Mouse (Mus musculus): ENCODE measurements around the gene Naa80. TPM values are rescaled to one million over a fixed set of nuclear protein-coding genes. Genes with fewer than 3 reads are reported as not detected.

Gene Naa80
- polyA plus RNA-seq (2015; fragmentation: Nextera tagmentation; extraction: Ambion mirVana) = 16.5 and 19.1 TPM in 2 replicates

DNA sequence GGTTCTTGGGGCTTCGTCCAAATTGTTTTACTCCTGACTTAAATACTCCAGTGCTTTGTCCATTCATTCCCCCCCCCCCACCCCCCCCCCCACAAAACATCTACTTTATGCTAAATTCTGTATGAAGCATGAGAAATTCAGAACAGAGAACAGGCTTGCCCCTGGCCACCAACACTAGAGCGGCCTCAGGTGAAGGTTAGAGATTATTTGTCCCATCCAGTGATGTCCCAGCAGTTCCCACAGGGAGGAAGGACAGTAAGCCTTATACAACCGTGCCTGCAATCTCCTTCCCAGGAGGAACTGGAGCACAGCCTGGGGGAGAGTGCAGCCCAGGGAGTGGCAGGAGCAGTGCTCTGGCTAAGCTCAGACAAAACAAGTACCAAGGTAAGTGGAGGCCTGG, at the start of gene Naa80:
Naa80 (plus strand) TSS at position 301 of the 400 bp plus-strand sequence.
- 81% methylated on average over 3 of the region's 3 CpGs for WGBS
- no peak within 1 kb of the TSS for H3K27ac ChIP-seq
- H3K9me3 ChIP-seq = no peaks in the 10 kb centered on the region
- peak within 1 kb of the TSS; percentile 1; the same call in 1 of the 2 replicates for H3K9ac ChIP-seq (replicated peaks)
- H3K4me1 ChIP-seq (replicated peaks) = peaks cover 50% of the 10 kb centered on the region
- H3K36me3 ChIP-seq = peaks cover 22% of the 10 kb centered on the region
- H3K27me3 ChIP-seq = no peaks in the 10 kb centered on the region
- no peak within 1 kb of the TSS for H3K4me2 ChIP-seq (replicated peaks)
- H3K4me3 ChIP-seq (replicated peaks) = no peak within 1 kb of the TSS
- ATAC-seq = no peak

- under 1% methylated on average over 48 of the region's 48 CpGs for WGBS
- Histone ChIP-seq H3K4me2 (replicated peaks) (peak within 1 kb of the TSS; percentile 100), H3K27ac (peak within 1 kb of the TSS; percentile 71; the same call in 1 of the 2 replicates), H3K9ac (replicated peaks) (peak within 1 kb of the TSS; percentile 96), H3K4me1 (replicated peaks) (peaks cover 37% of the 10 kb centered on the region), H3K9me3 (no peaks in the 10 kb centered on the region), H3K27me3 (no peaks in the 10 kb centered on the region; the same call in 1 of the 2 replicates), H3K36me3 (peaks cover 16% of the 10 kb centered on the region), H3K4me3 (replicated peaks) (peak within 1 kb of the TSS; percentile 89)
- peak; percentile 99 for ATAC-seq
These were observed 44.8 kb upstream of the Naa80 start, which contains the start of gene Tmem115 for GRCm38 (mm10) chr9:107533791-107534407. Gene Tmem115 (plus strand): TSS chr9:107533945.

DNA sequence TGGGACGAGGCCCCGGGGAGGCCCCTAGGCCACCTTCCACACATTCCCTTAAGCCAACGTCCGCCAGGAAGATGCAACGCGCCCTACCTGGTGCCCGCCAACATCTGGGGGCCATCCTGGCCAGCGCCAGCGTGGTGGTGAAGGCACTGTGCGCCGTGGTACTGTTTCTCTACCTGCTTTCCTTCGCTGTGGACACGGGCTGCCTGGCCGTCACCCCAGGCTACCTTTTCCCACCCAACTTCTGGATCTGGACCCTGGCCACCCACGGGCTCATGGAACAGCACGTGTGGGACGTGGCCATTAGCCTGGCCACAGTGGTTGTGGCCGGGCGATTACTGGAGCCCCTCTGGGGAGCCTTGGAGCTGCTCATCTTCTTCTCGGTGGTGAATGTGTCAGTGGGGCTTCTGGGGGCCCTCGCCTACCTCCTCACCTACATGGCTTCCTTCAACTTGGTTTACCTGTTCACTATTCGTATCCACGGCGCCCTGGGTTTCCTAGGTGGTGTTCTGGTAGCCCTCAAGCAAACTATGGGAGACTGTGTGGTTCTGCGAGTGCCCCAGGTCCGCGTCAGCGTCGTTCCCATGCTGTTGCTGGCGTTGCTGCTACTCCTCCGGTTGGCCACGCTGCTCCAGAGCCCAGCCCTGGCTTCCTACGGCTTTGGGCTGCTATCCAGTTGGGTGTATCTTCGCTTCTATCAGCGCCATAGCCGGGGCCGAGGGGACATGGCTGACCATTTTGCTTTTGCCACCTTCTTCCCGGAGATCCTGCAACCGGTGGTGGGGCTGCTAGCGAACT, 44.1 kb upstream of the Naa80 start:
- Histone ChIP-seq H3K9ac (replicated peaks) (peak overlapping the region; percentile 96), H3K27me3 (no peaks in the 10 kb centered on the region; the same call in 1 of the 2 replicates), H3K4me3 (replicated peaks) (peak overlapping the region; percentile 89), H3K4me1 (replicated peaks) (peaks cover 37% of the 10 kb centered on the region), H3K36me3 (peaks cover 23% of the 10 kb centered on the region), H3K9me3 (no peaks in the 10 kb centered on the region), H3K27ac (peak overlapping the region; percentile 71; the same call in 1 of the 2 replicates), H3K4me2 (replicated peaks) (peak overlapping the region; percentile 100)
- WGBS = under 1% methylated on average over 40 of the region's 40 CpGs
- ATAC-seq = no peak

- H3K4me2 ChIP-seq (replicated peaks) = no peak overlapping the region
- peaks cover 32% of the 10 kb centered on the region for H3K36me3 ChIP-seq
- H3K27me3 ChIP-seq = no peaks in the 10 kb centered on the region
- H3K27ac ChIP-seq = no peak overlapping the region
- H3K9me3 ChIP-seq = no peaks in the 10 kb centered on the region
- WGBS = 95% methylated on average over 7 of the region's 7 CpGs
- H3K9ac ChIP-seq (replicated peaks) = no peak overlapping the region
- no peak overlapping the region for H3K4me3 ChIP-seq (replicated peaks)
- no peak for ATAC-seq
- peaks cover 60% of the 10 kb centered on the region for H3K4me1 ChIP-seq (replicated peaks)
These were observed 40.5 kb upstream of the Naa80 start for GRCm38 (mm10) chr9:107538231-107538630.

GRCm38 (mm10) chr9:107538711-107539110, 40.0 kb upstream of the Naa80 start:
- Histone ChIP-seq H3K9me3 (no peaks in the 10 kb centered on the region), H3K36me3 (peaks cover 36% of the 10 kb centered on the region), H3K27ac (no peak overlapping the region), H3K4me2 (replicated peaks) (no peak overlapping the region), H3K27me3 (no peaks in the 10 kb centered on the region), H3K4me1 (replicated peaks) (peaks cover 60% of the 10 kb centered on the region), H3K4me3 (replicated peaks) (no peak overlapping the region), H3K9ac (replicated peaks) (no peak overlapping the region)
- no peak for ATAC-seq
- 96% methylated on average over 3 of the region's 3 CpGs for WGBS

DNA sequence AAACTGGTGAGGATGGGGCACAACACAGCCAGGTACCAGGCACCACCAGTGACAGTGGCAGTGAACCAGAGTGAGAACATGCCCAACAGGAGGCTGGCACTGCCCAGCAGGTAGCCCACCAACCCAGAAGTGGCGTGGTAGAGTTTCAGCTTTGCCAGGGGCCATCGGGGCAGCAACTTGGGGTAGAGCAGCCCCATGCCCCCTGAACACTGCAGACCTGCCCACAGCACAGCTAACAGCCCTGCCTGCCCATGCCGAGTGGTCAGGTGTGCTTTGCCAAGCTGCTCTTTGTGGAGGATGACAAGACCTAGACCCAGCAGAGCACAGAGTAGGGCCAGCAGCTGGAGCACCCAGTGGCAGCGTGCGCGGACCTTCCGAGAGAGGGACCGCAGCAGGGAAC, 38.7 kb upstream of the Naa80 start:
- Histone ChIP-seq H3K4me2 (replicated peaks) (no peak overlapping the region), H3K27ac (no peak overlapping the region), H3K4me3 (replicated peaks) (no peak overlapping the region), H3K36me3 (peaks cover 49% of the 10 kb centered on the region), H3K27me3 (no peaks in the 10 kb centered on the region), H3K9me3 (no peaks in the 10 kb centered on the region), H3K4me1 (replicated peaks) (peaks cover 54% of the 10 kb centered on the region), H3K9ac (replicated peaks) (no peak overlapping the region)
- ATAC-seq = no peak
- WGBS = 95% methylated on average over 8 of the region's 8 CpGs

DNA sequence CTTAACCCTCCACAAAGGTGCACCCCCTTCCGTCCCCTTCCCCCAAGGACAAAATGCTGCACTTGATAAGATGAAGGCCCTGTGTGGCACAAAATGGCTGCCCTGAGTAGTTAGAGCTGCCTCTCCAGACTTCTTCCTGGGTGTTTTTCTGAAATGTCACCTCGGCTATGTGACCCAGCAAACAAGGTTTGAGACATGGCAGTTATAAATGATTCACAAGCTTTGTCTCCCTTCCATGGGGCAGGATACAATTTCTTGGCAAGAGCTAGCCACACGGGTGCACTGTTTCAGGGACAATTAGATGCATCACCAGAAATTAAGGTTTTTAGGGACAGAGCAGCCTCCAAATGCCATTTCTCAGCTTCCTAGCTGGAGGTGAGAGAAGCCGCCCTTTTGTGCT, 38.3 kb upstream of the Naa80 start:
- Histone ChIP-seq H3K4me1 (replicated peaks) (peaks cover 49% of the 10 kb centered on the region), H3K4me3 (replicated peaks) (peak overlapping the region; percentile 55; the same call in 1 of the 2 replicates), H3K4me2 (replicated peaks) (peak overlapping the region; percentile 87), H3K27ac (no peak overlapping the region), H3K9ac (replicated peaks) (peak overlapping the region; percentile 77), H3K9me3 (no peaks in the 10 kb centered on the region), H3K27me3 (no peaks in the 10 kb centered on the region), H3K36me3 (peaks cover 53% of the 10 kb centered on the region)
- no peak for ATAC-seq
- WGBS = 81% methylated on average over 4 of the region's 4 CpGs

DNA sequence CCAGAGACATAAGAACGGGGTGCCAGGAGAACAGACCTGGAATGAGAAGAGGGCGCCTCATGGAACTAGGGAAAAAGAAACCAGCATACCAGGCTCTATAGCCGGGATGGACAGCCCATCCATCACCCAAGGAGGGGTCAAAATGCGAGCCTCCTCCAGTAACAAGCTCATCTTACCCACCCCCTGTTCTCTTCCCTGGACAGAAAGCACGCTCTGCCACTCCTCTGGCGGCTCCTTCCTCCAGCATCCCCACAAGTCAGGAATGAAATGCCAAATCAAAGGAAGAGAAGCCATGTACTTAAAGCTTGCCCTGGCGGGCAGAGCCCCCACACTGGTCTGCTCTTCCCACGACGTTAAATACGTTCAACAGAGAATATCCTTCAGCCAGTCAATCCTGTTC, 37.7 kb upstream of the Naa80 start:
- H3K9ac ChIP-seq (replicated peaks) = peak overlapping the region; percentile 77
- peak overlapping the region; percentile 55 for H3K4me3 ChIP-seq (replicated peaks)
- peaks cover 46% of the 10 kb centered on the region for H3K4me1 ChIP-seq (replicated peaks)
- H3K4me2 ChIP-seq (replicated peaks) = peak overlapping the region; percentile 87
- no peaks in the 10 kb centered on the region for H3K9me3 ChIP-seq
- 47% methylated on average over 10 of the region's 10 CpGs for WGBS
- no peak for ATAC-seq
- H3K36me3 ChIP-seq = peaks cover 53% of the 10 kb centered on the region
- H3K27me3 ChIP-seq = no peaks in the 10 kb centered on the region
- H3K27ac ChIP-seq = no peak overlapping the region

- Histone ChIP-seq H3K27me3 (no peaks in the 10 kb centered on the region), H3K4me3 (replicated peaks) (peak within 1 kb of the TSS; percentile 55), H3K9ac (replicated peaks) (peak within 1 kb of the TSS; percentile 77), H3K9me3 (no peaks in the 10 kb centered on the region), H3K36me3 (peaks cover 53% of the 10 kb centered on the region), H3K4me2 (replicated peaks) (peak within 1 kb of the TSS; percentile 87), H3K4me1 (replicated peaks) (peaks cover 46% of the 10 kb centered on the region), H3K27ac (peak within 1 kb of the TSS; percentile 60)
- peak; percentile 86 for ATAC-seq
- under 1% methylated on average over 46 of the region's 46 CpGs for WGBS
These were observed 37.0 kb upstream of the Naa80 start, which contains the start of the genes Cyb561d2 and Nprl2 for GRCm38 (mm10) chr9:107541474-107542351. Gene Cyb561d2 (minus strand): TSS chr9:107542193. Gene Nprl2 (plus strand): TSS chr9:107542226.

- H3K27me3 ChIP-seq = no peaks in the 10 kb centered on the region
- H3K27ac ChIP-seq = peak overlapping the region; percentile 60
- H3K36me3 ChIP-seq = peaks cover 53% of the 10 kb centered on the region
- no peaks in the 10 kb centered on the region for H3K9me3 ChIP-seq
- H3K9ac ChIP-seq (replicated peaks) = peak overlapping the region; percentile 77
- ATAC-seq = peak; percentile 13
- peak overlapping the region; percentile 55 for H3K4me3 ChIP-seq (replicated peaks)
- peak overlapping the region; percentile 87 for H3K4me2 ChIP-seq (replicated peaks)
- peaks cover 46% of the 10 kb centered on the region for H3K4me1 ChIP-seq (replicated peaks)
- under 1% methylated on average over 11 of the region's 11 CpGs for WGBS
These were observed 36.4 kb upstream of the Naa80 start for GRCm38 (mm10) chr9:107542352-107542686.

GRCm38 (mm10) chr9:107542721-107543120, 36.0 kb upstream of the Naa80 start:
- Histone ChIP-seq H3K27ac (no peak overlapping the region), H3K27me3 (peaks cover 4% of the 10 kb centered on the region; the same call in 1 of the 2 replicates), H3K36me3 (peaks cover 49% of the 10 kb centered on the region), H3K4me1 (replicated peaks) (peaks cover 46% of the 10 kb centered on the region), H3K4me3 (replicated peaks) (peak overlapping the region; percentile 55), H3K4me2 (replicated peaks) (peak overlapping the region; percentile 87), H3K9me3 (no peaks in the 10 kb centered on the region), H3K9ac (replicated peaks) (peak overlapping the region; percentile 77)
- no peak for ATAC-seq
- 41% methylated on average over 8 of the region's 8 CpGs for WGBS
